Comparison of ENCODE assay signal across 14 mouse cellular contexts in the genomic region with DNA sequence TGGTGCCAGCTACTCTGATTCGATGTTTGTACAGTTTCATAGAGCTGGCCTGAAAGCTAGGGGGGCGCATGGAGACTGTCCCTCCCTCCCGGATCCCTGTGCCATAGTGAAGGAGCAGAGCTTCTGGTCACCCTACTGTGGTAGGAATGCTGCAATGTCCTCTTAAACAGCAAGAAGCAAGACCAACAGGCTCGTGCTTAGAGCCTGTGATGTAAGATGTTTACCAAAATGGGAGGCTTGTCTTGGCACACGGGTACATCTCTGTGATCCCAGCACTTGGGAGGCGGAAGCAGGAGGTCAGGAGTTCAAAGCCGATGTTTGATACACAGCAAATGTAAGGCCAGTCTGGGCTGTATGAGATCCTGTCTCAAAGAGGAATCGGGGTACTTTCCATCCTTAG. TPM values are rescaled to one million over a fixed set of nuclear protein-coding genes. Genes with fewer than 3 reads are reported as not detected.
A peak's percentile ranks its signal among the peaks of the same experiment; 100 is the strongest.
DNase-seq lines count a peak whose midpoint lies in the region; ATAC-seq and TF ChIP-seq lines count a peak whose summit lies in the region.
"Had no signal": no experiment of that assay in that cellular context is flagged by ENCODE, and none has a peak within 500 bp of the region (broad histone marks: within the 10 kb centered on the region; RNA-seq: fewer than 3 reads in every experiment).

No protein-coding gene starts in this region.

- 0 out of 2 replicates have a peak, but pooled peaks have one; percentile 12 for TF ChIP-seq CTCF in kidney, adult 2 months (conservative IDR thresholded peaks at IDR 0.05; ENCODE audit: insufficient read depth, insufficient read length, low read depth, low read length)
- TF ChIP-seq CTCF in kidney, postnatal 0 days (IDR thresholded peaks at IDR 0.05; ENCODE audit: low read depth) = no peak; the same call in 1 of the 2 replicates

- no peaks in the 10 kb centered on the region for H3K27me3 ChIP-seq in forebrain, embryonic 11.5 days (ENCODE audit: control insufficient read depth, insufficient read depth, low read length)
- no peaks in the 10 kb centered on the region for H3K27me3 ChIP-seq in forebrain, embryonic 16.5 days (replicated peaks; ENCODE audit: control insufficient read depth, insufficient read depth, low read length)
- H3K27me3 ChIP-seq in kidney, adult 2 months (replicated peaks; ENCODE audit: control insufficient read depth, insufficient read depth, low read length) = no peaks in the 10 kb centered on the region
- no peaks in the 10 kb centered on the region for H3K27me3 ChIP-seq in kidney, embryonic 14.5 days (ENCODE audit: control insufficient read depth, insufficient read depth, low read length)
- no peaks in the 10 kb centered on the region for H3K27me3 ChIP-seq in kidney, postnatal 0 days (ENCODE audit: insufficient read depth, low read length)
- H3K27me3 ChIP-seq in limb, embryonic 10.5 days (ENCODE audit: low read depth, poor library complexity, severe bottlenecking) = no peaks in the 10 kb centered on the region

- H3K4me1 ChIP-seq in forebrain, embryonic 11.5 days (replicated peaks; ENCODE audit: control insufficient read depth, insufficient read depth, low read length) = 0 out of 2 replicates have a peak, but pooled peaks cover 6% of the 10 kb centered on the region
- H3K4me1 ChIP-seq in forebrain, embryonic 16.5 days (replicated peaks; ENCODE audit: control insufficient read depth, insufficient read depth, low read length) = peaks cover 19% of the 10 kb centered on the region
- 0 out of 2 replicates have a peak, but pooled peaks cover 3% of the 10 kb centered on the region for H3K4me1 ChIP-seq in kidney, adult 2 months (ENCODE audit: control insufficient read depth, insufficient read depth, low read length)
- peaks cover 3% of the 10 kb centered on the region; the same call in 1 of the 2 replicates for H3K4me1 ChIP-seq in kidney, embryonic 14.5 days (ENCODE audit: control insufficient read depth, insufficient read depth, low read length)
- no peaks in the 10 kb centered on the region for H3K4me1 ChIP-seq in kidney, postnatal 0 days (replicated peaks; ENCODE audit: insufficient read depth, low read length)
- peaks cover 14% of the 10 kb centered on the region for H3K4me1 ChIP-seq in limb, embryonic 10.5 days

- 84% methylated on average over 8 of the region's 8 CpGs for WGBS in forebrain, embryonic 11.5 days
- 92% methylated on average over 8 of the region's 8 CpGs for WGBS in forebrain, embryonic 16.5 days
- 64% methylated on average over 8 of the region's 8 CpGs for WGBS in kidney, adult 2 months
- 87% methylated on average over 8 of the region's 8 CpGs for WGBS in kidney, embryonic 14.5 days
- 78% methylated on average over 8 of the region's 8 CpGs for WGBS in kidney, postnatal 0 days
- WGBS in limb, embryonic 10.5 days = 89% methylated on average over 8 of the region's 8 CpGs

- H3K9ac ChIP-seq in forebrain, embryonic 11.5 days (ENCODE audit: low read length) = no peak overlapping the region
- H3K9ac ChIP-seq in forebrain, embryonic 16.5 days (replicated peaks; ENCODE audit: low read depth, low read length) = no peak overlapping the region
- H3K9ac ChIP-seq in kidney, embryonic 14.5 days (ENCODE audit: low read depth, low read length) = no peak overlapping the region
- H3K9ac ChIP-seq in kidney, postnatal 0 days (ENCODE audit: low read depth, low read length) = no peak overlapping the region
- H3K9ac ChIP-seq: hindbrain, embryonic 14.5 days; liver, embryonic 14.5 days had no signal

- no peak for ATAC-seq in forebrain, embryonic 11.5 days (replicated peaks; ENCODE audit: low FRiP score)
- no peak for ATAC-seq in forebrain, embryonic 16.5 days
- no peak for ATAC-seq in kidney, embryonic 14.5 days (ENCODE audit: low FRiP score, low TSS enrichment)
- no peak for ATAC-seq in kidney, postnatal 0 days (replicated peaks; ENCODE audit: low FRiP score, low read depth)

- no peak overlapping the region for H3K4me3 ChIP-seq in forebrain, embryonic 11.5 days (ENCODE audit: low read depth, low read length)
- no peak overlapping the region for H3K4me3 ChIP-seq in forebrain, embryonic 16.5 days (replicated peaks; ENCODE audit: low read length)
- no peak overlapping the region for H3K4me3 ChIP-seq in kidney, adult 2 months (ENCODE audit: insufficient read depth, low read depth, low read length)
- H3K4me3 ChIP-seq in kidney, embryonic 14.5 days (ENCODE audit: low read length) = no peak overlapping the region
- no peak overlapping the region for H3K4me3 ChIP-seq in kidney, postnatal 0 days (replicated peaks; ENCODE audit: low read depth, low read length)
- H3K4me3 ChIP-seq in limb, embryonic 10.5 days = no peak overlapping the region
- H3K4me3 ChIP-seq: midbrain, embryonic 10.5 days; myocyte had no signal

- no peak overlapping the region for H3K4me2 ChIP-seq in forebrain, embryonic 11.5 days (ENCODE audit: low read depth, low read length, severe bottlenecking)
- H3K4me2 ChIP-seq in forebrain, embryonic 16.5 days (ENCODE audit: low read length) = no peak overlapping the region
- no peak overlapping the region for H3K4me2 ChIP-seq in kidney, embryonic 14.5 days (replicated peaks; ENCODE audit: low read depth, low read length)
- no peak overlapping the region for H3K4me2 ChIP-seq in kidney, postnatal 0 days (ENCODE audit: low read length)
- H3K4me2 ChIP-seq: hindbrain, embryonic 14.5 days had no signal

- H3K9me3 ChIP-seq in forebrain, embryonic 11.5 days (ENCODE audit: control insufficient read depth, low read length) = no peaks in the 10 kb centered on the region
- H3K9me3 ChIP-seq in forebrain, embryonic 16.5 days (ENCODE audit: control insufficient read depth, low read length) = no peaks in the 10 kb centered on the region
- no peaks in the 10 kb centered on the region for H3K9me3 ChIP-seq in kidney, embryonic 14.5 days (ENCODE audit: control insufficient read depth, low read length)
- H3K9me3 ChIP-seq in kidney, postnatal 0 days (replicated peaks; ENCODE audit: low read length) = no peaks in the 10 kb centered on the region
- no peaks in the 10 kb centered on the region for H3K9me3 ChIP-seq in limb, embryonic 10.5 days (replicated peaks)
- H3K9me3 ChIP-seq: midbrain, embryonic 10.5 days had no signal

- TF ChIP-seq POLR2A in kidney, adult 2 months (IDR thresholded peaks at IDR 0.05; ENCODE audit: low read depth, low read length) = no peak

- no peak overlapping the region for H3K27ac ChIP-seq in forebrain, embryonic 11.5 days (ENCODE audit: low read depth, low read length)
- H3K27ac ChIP-seq in forebrain, embryonic 16.5 days (ENCODE audit: low read length) = no peak overlapping the region
- H3K27ac ChIP-seq in kidney, adult 2 months (ENCODE audit: insufficient read depth, low read depth, low read length) = peak overlapping the region; percentile 58
- no peak overlapping the region for H3K27ac ChIP-seq in kidney, embryonic 14.5 days (ENCODE audit: low read depth, low read length)
- H3K27ac ChIP-seq in kidney, postnatal 0 days = 0 out of 2 replicates have a peak overlapping the region, but pooled peaks have one; percentile 8
- no peak overlapping the region for H3K27ac ChIP-seq in limb, embryonic 10.5 days
- H3K27ac ChIP-seq: hindbrain, embryonic 14.5 days; liver, embryonic 14.5 days; midbrain, embryonic 10.5 days had no signal

- no peaks in the 10 kb centered on the region; the same call in 1 of the 2 replicates for H3K36me3 ChIP-seq in forebrain, embryonic 11.5 days (ENCODE audit: control insufficient read depth, insufficient read depth, low read length)
- peaks cover 5% of the 10 kb centered on the region for H3K36me3 ChIP-seq in forebrain, embryonic 16.5 days (ENCODE audit: control insufficient read depth, insufficient read depth)
- no peaks in the 10 kb centered on the region; the same call in 1 of the 2 replicates for H3K36me3 ChIP-seq in kidney, adult 2 months (ENCODE audit: control insufficient read depth, insufficient read depth, low read length)
- peaks cover 33% of the 10 kb centered on the region for H3K36me3 ChIP-seq in kidney, embryonic 14.5 days (ENCODE audit: control insufficient read depth, insufficient read depth, low read length)
- H3K36me3 ChIP-seq in kidney, postnatal 0 days (ENCODE audit: insufficient read depth, low read length) = 0 out of 2 replicates have a peak, but pooled peaks cover 15% of the 10 kb centered on the region
- H3K36me3 ChIP-seq in limb, embryonic 10.5 days = peaks cover 90% of the 10 kb centered on the region

- peak; percentile 41 for DNase-seq in forebrain, embryonic 11.5 days (ENCODE audit: low spot score)
- peak; percentile 69 for DNase-seq in kidney, adult 2 months
- DNase-seq in kidney, postnatal 0 days (ENCODE audit: low spot score) = peak; percentile 16
- peak; percentile 43 for DNase-seq in lung, postnatal 14 days
- no peak for DNase-seq in limb, embryonic 10.5 days (ENCODE audit: low spot score)
- no peak for DNase-seq in layer of hippocampus, adult 9-10 months (ENCODE audit: low spot score)
- DNase-seq: right cerebral cortex, postnatal 25 days; thymus, postnatal 36 days had no signal

RNA-seq across cellular contexts. Expression of a gene that starts 31.0 kb away (rescaled TPM):
- polyA plus RNA-seq in forebrain, embryonic 11.5 days (2014; fragmentation: Nextera tagmentation; extraction: Ambion mirVana) = 36.2 and 37.3 TPM in 2 replicates
- 11.7 and 11.9 TPM in 2 replicates for polyA plus RNA-seq in forebrain, embryonic 16.5 days (2015; fragmentation: Nextera tagmentation; extraction: Ambion mirVana)
- polyA plus RNA-seq in kidney, adult 2 months (2012; rRNA removed) = 21.6 and 24.3 TPM in 2 replicates
- polyA plus RNA-seq in kidney, embryonic 14.5 days (2014; fragmentation: Nextera tagmentation; extraction: Ambion mirVana) = 12.8 and 20.1 TPM in 2 replicates
- polyA plus RNA-seq in kidney, postnatal 0 days (2015; fragmentation: Nextera tagmentation; extraction: Ambion mirVana) = 13.3 and 13.7 TPM in 2 replicates
- 24.0 and 24.6 TPM in 2 replicates for polyA plus RNA-seq in limb, embryonic 10.5 days (2016; fragmentation: Nextera tagmentation; extraction: Ambion mirVana)

RNA-seq across cellular contexts. Expression of a gene that starts 46.9 kb away (rescaled TPM):
- 16.0 and 16.5 TPM in 2 replicates for polyA plus RNA-seq in forebrain, embryonic 11.5 days (2014; fragmentation: Nextera tagmentation; extraction: Ambion mirVana)
- 24.7 and 25.2 TPM in 2 replicates for polyA plus RNA-seq in forebrain, embryonic 16.5 days (2015; fragmentation: Nextera tagmentation; extraction: Ambion mirVana)
- 27.3 and 28.6 TPM in 2 replicates for polyA plus RNA-seq in kidney, adult 2 months (2012; rRNA removed)
- 12.1 and 14.3 TPM in 2 replicates for polyA plus RNA-seq in kidney, embryonic 14.5 days (2014; fragmentation: Nextera tagmentation; extraction: Ambion mirVana)
- polyA plus RNA-seq in kidney, postnatal 0 days (2015; fragmentation: Nextera tagmentation; extraction: Ambion mirVana) = 15.1 and 17.2 TPM in 2 replicates
- polyA plus RNA-seq in limb, embryonic 10.5 days (2016; fragmentation: Nextera tagmentation; extraction: Ambion mirVana) = 42.2 and 42.7 TPM in 2 replicates

Comparison
In these comparisons a context has a peak if more than half of its experiments do, and no peak if none do; other contexts are left out.
1. H3K27ac ChIP-seq: peak in kidney, adult 2 months (single experiment) and kidney, postnatal 0 days (single experiment); none in forebrain, embryonic 11.5 days (single experiment), forebrain, embryonic 16.5 days (single experiment), kidney, embryonic 14.5 days (single experiment) and limb, embryonic 10.5 days (single experiment).
2. DNase-seq: peak in forebrain, embryonic 11.5 days (single experiment), kidney, adult 2 months (single experiment), kidney, postnatal 0 days (single experiment) and lung, postnatal 14 days (single experiment); none in limb, embryonic 10.5 days (single experiment) and layer of hippocampus, adult 9-10 months (single experiment).